Mouse (Mus musculus): ENCODE measurements around the gene Stk25. TPM values are rescaled to one million over a fixed set of nuclear protein-coding genes. Genes with fewer than 3 reads are reported as not detected.

Gene Stk25
- polyA plus RNA-seq, 1 experiment from 2014 or later, result 297 TPM

DNA sequence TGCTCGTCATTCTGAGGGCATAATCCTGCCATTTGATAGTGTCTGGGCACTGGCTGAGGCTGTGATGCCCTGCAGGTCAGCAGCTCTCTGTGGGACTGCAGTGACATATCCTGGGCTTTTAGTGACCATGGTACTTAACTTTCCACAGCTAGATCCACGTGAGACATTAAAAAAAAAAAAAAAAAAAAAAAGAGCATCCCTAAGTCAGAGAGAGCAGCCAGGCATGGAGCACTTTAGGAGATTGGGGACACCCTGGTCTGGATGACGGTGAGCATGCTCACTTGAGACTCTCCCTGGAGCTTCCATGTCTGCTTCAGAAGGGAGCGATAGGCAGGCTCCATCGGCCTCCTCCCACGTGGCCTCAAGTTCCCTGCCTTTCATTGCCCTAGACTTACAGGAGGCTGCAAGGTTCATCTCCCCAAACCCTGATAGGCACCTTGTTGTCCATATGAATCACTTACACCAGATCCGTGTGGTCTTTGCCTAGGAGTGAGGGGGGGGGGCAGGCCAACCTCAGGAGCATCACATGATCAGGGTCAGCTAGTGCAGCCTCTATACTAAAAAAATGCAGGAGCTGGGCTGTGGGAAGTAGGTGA, 31.5 kb upstream of the Stk25 start:
- ATAC-seq (replicated peaks), result no peak
- 83% methylated on average over 7 of the region's 7 CpGs for WGBS

GRCm38 (mm10) chr1:93688154-93688553, 29.7 kb upstream of the Stk25 start:
- Histone ChIP-seq H3K9ac (replicated peaks) (no peak overlapping the region), H3K4me3 (no peak overlapping the region), H3K27me3 (0 out of 2 replicates have a peak, but pooled peaks cover 3% of the 10 kb centered on the region), H3K4me2 (replicated peaks) (no peak overlapping the region), H3K36me3 (peaks cover 3% of the 10 kb centered on the region; the same call in 1 of the 2 replicates), H3K4me1 (peaks cover 31% of the 10 kb centered on the region), H3K9me3 (no peaks in the 10 kb centered on the region), H3K27ac (replicated peaks) (no peak overlapping the region)
- no peak for ATAC-seq (replicated peaks)
- 70% methylated on average over 8 of the region's 8 CpGs for WGBS

More for the DNA sequence above, 31.5 kb upstream of the Stk25 start:
- Histone ChIP-seq H3K36me3 (peaks cover 7% of the 10 kb centered on the region), H3K27ac (replicated peaks) (no peak overlapping the region), H3K27me3 (no peaks in the 10 kb centered on the region), H3K4me1 (peaks cover 28% of the 10 kb centered on the region), H3K9me3 (no peaks in the 10 kb centered on the region), H3K4me3 (no peak overlapping the region), H3K9ac (replicated peaks) (no peak overlapping the region), H3K4me2 (replicated peaks) (no peak overlapping the region)

DNA sequence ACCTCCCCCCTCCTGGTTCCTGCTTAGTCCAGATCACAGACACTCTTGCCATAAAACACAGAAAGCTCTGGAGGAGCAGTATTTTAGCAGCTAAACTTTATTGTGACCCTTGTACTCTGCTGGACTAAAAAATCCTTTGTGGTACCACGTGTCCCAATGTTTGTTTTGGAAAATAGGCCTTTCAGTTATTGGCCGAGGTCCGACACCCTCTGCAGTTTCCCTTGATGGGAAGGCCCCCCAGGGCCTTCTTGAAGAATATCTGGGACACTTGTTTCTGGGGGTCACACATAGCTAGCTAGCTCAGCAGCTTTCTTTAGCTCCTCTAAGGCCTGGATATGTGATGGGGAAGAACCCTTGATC, 28.5 kb upstream of the Stk25 start:
- 24% methylated on average over 3 of the region's 3 CpGs for WGBS

DNA sequence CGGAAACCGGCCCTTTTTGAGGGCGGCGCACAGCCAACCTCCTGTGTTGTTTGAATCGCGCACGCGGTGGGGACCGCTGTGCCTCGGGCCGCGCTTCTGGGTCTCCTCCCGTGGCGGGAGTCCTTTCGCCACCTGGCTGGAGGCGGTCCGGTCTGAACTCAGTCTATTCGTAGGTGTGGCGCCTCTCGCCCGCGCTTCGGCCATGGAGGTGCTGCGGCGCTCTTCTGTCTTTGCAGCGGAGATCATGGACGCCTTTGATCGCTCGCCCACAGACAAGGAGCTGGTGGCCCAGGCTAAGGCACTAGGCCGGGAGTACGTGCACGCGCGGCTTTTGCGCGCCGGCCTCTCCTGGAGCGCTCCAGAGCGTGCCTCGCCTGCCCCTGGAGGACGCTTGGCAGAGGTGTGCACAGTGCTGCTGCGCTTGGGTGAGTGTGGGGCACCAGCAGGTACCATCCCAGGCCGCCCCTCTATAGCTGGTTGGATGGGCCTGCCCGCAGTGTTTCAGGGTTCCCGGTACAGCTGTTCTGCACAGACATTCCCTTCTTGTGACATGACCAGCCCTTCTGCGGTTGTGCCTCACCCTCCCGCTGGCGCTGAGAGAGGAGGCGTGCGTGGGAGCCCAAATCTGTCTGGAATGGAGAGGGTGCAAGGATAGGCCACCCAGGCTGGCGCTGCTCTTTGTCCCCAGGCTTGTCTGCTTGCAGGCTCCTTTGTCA, 27.9 kb upstream of the Stk25 start:
- ATAC-seq (replicated peaks), result peak; percentile 92
- Histone ChIP-seq H3K4me1 (peaks cover 31% of the 10 kb centered on the region), H3K4me2 (replicated peaks) (peak overlapping the region; percentile 74), H3K27ac (replicated peaks) (peak overlapping the region; percentile 72), H3K4me3 (peak overlapping the region; percentile 63), H3K36me3 (no peaks in the 10 kb centered on the region; the same call in 1 of the 2 replicates), H3K9ac (replicated peaks) (peak overlapping the region; percentile 76), H3K27me3 (0 out of 2 replicates have a peak, but pooled peaks cover 3% of the 10 kb centered on the region), H3K9me3 (no peaks in the 10 kb centered on the region)
- WGBS, result under 1% methylated on average over 51 of the region's 51 CpGs

More for the DNA sequence above, 28.5 kb upstream of the Stk25 start:
- Histone ChIP-seq H3K27me3 (0 out of 2 replicates have a peak, but pooled peaks cover 3% of the 10 kb centered on the region), H3K9ac (replicated peaks) (peak overlapping the region; percentile 76), H3K36me3 (peaks cover 3% of the 10 kb centered on the region; the same call in 1 of the 2 replicates), H3K4me2 (replicated peaks) (peak overlapping the region; percentile 74), H3K4me1 (peaks cover 31% of the 10 kb centered on the region), H3K27ac (replicated peaks) (peak overlapping the region; percentile 72; the same call in 1 of the 2 replicates), H3K4me3 (peak overlapping the region; percentile 63), H3K9me3 (no peaks in the 10 kb centered on the region)
- ATAC-seq (replicated peaks), result no peak

GRCm38 (mm10) chr1:93685401-93686244, 27.2 kb upstream of the Stk25 start, which contains the start of gene Bok:
Gene Bok (plus strand): TSS chr1:93685660.
- 0 out of 2 replicates have a peak, but pooled peaks cover 3% of the 10 kb centered on the region for H3K27me3 ChIP-seq
- peak within 1 kb of the TSS; percentile 74 for H3K4me2 ChIP-seq (replicated peaks)
- H3K4me3 ChIP-seq, result peak within 1 kb of the TSS; percentile 63
- ATAC-seq (replicated peaks), result peak; percentile 68
- peak within 1 kb of the TSS; percentile 72 for H3K27ac ChIP-seq (replicated peaks)
- H3K9me3 ChIP-seq, result no peaks in the 10 kb centered on the region
- peak within 1 kb of the TSS; percentile 76 for H3K9ac ChIP-seq (replicated peaks)
- under 1% methylated on average over 73 of the region's 78 CpGs for WGBS
- no peaks in the 10 kb centered on the region for H3K36me3 ChIP-seq
- peaks cover 31% of the 10 kb centered on the region for H3K4me1 ChIP-seq

DNA sequence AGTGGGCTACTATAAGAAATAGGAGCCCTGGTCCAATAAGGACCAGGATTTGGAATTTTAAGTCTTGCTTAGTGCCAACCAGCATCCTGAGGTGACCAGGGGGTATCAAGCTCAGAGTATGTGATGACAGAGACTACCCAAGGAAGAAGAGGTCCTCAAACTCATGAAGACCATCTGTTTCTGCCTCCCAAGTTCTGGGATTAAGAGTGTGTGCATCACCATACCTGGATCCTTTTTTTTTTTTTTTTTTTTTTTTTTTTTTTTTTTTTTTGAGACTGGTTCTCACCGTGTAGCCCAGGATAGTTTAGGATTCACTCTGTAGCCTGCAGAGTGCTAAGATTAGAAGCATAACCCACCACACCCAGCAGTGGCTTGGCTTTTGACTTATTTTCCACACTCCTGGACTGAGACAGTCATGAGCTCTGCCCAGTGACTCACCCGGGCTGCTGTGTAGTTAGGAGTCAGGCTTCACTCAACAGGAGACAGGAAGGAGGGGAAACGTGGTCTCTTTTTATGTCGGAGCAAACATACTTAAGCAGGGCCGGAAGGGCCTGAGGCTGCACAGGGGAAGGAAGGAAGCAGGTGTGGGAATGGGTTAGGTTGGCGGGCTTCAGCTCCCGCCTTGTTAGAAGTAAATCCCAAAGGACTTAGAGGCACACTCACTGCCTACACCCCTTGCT, 21.6 kb upstream of the Stk25 start:
- 82% methylated on average over 7 of the region's 7 CpGs for WGBS
- no peaks in the 10 kb centered on the region for H3K9me3 ChIP-seq
- no peak overlapping the region for H3K4me3 ChIP-seq
- H3K4me1 ChIP-seq, result 0 out of 2 replicates have a peak, but pooled peaks cover 3% of the 10 kb centered on the region
- no peak overlapping the region for H3K9ac ChIP-seq (replicated peaks)
- ATAC-seq (replicated peaks), result no peak
- no peak overlapping the region for H3K4me2 ChIP-seq (replicated peaks)
- H3K27me3 ChIP-seq, result 0 out of 2 replicates have a peak, but pooled peaks cover 3% of the 10 kb centered on the region
- H3K36me3 ChIP-seq, result no peaks in the 10 kb centered on the region
- H3K27ac ChIP-seq (replicated peaks), result no peak overlapping the region

- 47% methylated on average over 2 of the region's 2 CpGs for WGBS
- no peak overlapping the region for H3K9ac ChIP-seq (replicated peaks)
- H3K36me3 ChIP-seq, result no peaks in the 10 kb centered on the region
- H3K4me2 ChIP-seq (replicated peaks), result no peak overlapping the region
- H3K9me3 ChIP-seq, result no peaks in the 10 kb centered on the region
- H3K4me3 ChIP-seq, result no peak overlapping the region
- H3K4me1 ChIP-seq, result no peaks in the 10 kb centered on the region
- no peak for ATAC-seq (replicated peaks)
- no peaks in the 10 kb centered on the region for H3K27me3 ChIP-seq
- H3K27ac ChIP-seq (replicated peaks), result no peak overlapping the region
These were observed 19.9 kb upstream of the Stk25 start for GRCm38 (mm10) chr1:93678386-93678785.

DNA sequence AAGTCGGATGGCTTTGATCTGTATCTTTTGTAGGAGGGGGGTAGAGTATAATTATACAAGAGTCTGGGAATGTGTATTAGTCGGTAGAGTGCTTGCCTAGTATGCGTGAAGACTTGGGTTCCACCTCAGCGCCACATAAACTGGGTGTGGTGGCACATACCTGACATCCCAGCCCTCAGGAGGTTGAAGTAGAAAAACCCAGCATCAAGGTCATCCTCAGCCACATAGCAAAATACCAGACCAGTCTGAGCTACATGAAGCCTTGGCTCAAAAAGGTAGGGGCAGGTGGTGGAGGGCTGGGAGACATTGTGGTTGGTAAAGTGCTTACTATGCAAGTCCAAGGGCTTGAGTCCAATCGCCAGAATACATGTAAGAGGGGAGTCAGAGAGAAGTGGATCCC, 14.2 kb upstream of the Stk25 start:
- Histone ChIP-seq H3K36me3 (no peaks in the 10 kb centered on the region), H3K4me2 (replicated peaks) (no peak overlapping the region), H3K9me3 (no peaks in the 10 kb centered on the region), H3K4me1 (peaks cover 11% of the 10 kb centered on the region), H3K4me3 (no peak overlapping the region), H3K27me3 (no peaks in the 10 kb centered on the region), H3K9ac (replicated peaks) (no peak overlapping the region), H3K27ac (replicated peaks) (no peak overlapping the region)
- no peak for ATAC-seq (replicated peaks)
- WGBS, result 94% methylated on average over 5 of the region's 5 CpGs

GRCm38 (mm10) chr1:93669941-93670340, 11.5 kb upstream of the Stk25 start:
- no peaks in the 10 kb centered on the region for H3K36me3 ChIP-seq
- H3K4me1 ChIP-seq, result peaks cover 11% of the 10 kb centered on the region
- no peak overlapping the region for H3K9ac ChIP-seq (replicated peaks)
- H3K27ac ChIP-seq (replicated peaks), result no peak overlapping the region
- H3K27me3 ChIP-seq, result no peaks in the 10 kb centered on the region
- no peak overlapping the region for H3K4me3 ChIP-seq
- H3K4me2 ChIP-seq (replicated peaks), result no peak overlapping the region
- ATAC-seq (replicated peaks), result no peak
- H3K9me3 ChIP-seq, result no peaks in the 10 kb centered on the region

GRCm38 (mm10) chr1:93668791-93669548, 10.5 kb upstream of the Stk25 start:
- 13% methylated on average over 17 of the region's 17 CpGs for WGBS
- Histone ChIP-seq H3K4me1 (peaks cover 11% of the 10 kb centered on the region), H3K9me3 (no peaks in the 10 kb centered on the region), H3K27ac (replicated peaks) (peak overlapping the region; percentile 54), H3K36me3 (no peaks in the 10 kb centered on the region), H3K27me3 (no peaks in the 10 kb centered on the region), H3K4me3 (peak overlapping the region; percentile 41), H3K4me2 (replicated peaks) (peak overlapping the region; percentile 60), H3K9ac (replicated peaks) (peak overlapping the region; percentile 50)
- ATAC-seq (replicated peaks), result peak; percentile 88

Measured in forebrain, embryonic 15.5 days (tissue).